Mouse (Mus musculus) large intestine, adult 2 months (tissue): ENCODE measurements around the gene Calm5. TPM values are rescaled to one million over a fixed set of nuclear protein-coding genes. Genes with fewer than 3 reads are reported as not detected.
"Not testable (repeated sequence)": the region's sequence is repeated elsewhere in the genome, so short reads cannot be mapped to it uniquely, and the experiment has no call there.

Experiments
- DNase-seq: peaks from one replicate; pipeline ENCODE4 v3.0.0-alpha.2; 2012; ENCODE audit warnings: low read depth, low spot score
- WGBS: fragments of 180-500 bp; shearing (Covaris S2); methylation state at CpG from one replicate; pipeline ENCODE4 v1.1.7; 2018; 5-methylcytosine and 5-hydroxymethylcytosine counted together
- polyA plus RNA-seq: library from polyadenylated mRNA; depleted of rRNA; stranded (reverse); fragments of >200 nt; gene quantifications from 2 replicates; pipeline ENCODE4 v1.2.3, GENCODE M21; 2012

Gene Calm5
- polyA plus RNA-seq, 1 experiment, result not detected

DNA sequence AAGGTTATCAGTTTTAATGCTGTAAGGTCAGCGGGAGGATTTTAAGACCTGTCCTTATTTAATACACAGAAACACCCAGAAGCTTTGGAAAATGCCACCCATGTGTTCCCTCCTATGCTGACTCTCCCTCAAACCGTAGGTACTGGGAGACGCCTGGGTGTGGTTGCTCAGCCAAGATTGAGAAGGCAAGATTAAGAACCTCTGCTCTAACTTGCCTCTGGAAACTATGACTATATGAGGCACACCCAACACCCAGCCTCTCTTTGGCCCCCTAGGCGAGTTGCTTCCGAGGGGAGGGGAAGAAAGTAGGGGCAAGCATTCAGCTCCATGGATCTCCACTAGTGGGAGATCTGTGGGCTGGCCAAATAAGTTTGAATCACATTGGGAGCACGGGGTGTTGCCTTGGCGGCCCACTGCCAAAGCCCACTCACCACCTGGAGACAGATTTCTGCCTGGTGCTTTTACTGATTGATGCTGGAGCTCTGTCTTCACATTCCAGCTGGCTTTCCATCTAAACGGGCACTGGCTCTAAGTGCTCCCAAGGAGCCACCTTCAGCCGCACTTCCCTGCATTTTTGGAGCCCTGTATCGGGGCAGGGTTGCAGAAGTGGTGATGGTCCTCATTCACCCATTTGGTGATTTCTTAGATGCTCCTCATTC lies 9.1 kb downstream of the Calm5 start:
- WGBS, result 89% methylated on average over 10 of the region's 10 CpGs
- no peak for DNase-seq

DNA sequence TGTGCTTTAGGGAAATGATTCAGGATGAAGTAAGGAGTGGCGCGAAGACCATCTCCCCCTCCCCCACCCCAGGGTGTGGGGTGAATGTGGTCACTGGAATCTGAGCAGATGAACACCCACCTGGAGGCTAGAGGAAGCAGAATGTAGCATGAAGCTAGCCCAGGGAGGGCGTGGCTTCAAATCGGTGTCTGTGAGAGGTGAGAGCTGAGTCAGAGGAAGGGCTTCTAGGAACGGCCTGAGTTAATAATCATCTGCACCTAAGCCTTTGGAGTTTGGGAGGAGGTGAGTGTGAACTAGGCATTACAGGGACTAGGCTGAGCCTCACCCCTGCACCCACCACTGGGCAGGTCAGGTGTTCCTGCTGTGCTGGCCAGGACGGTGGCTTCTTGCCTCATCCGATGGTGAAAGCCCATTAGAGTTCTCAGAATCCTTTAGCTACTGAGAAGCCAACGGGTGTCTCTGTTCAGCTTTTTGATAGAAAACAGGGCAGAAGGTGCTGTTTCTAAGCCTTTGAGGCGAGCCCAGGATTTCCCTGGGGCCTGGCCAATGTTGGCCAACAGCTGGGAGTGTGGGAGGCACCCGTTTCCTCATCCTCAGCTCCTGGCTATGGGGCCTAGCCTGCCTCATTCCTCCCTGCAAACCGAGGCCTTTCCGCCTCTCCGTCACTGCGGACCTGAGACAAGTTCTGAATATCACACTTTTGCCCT lies 11.8 kb downstream of the Calm5 start:
- 43% methylated on average over 14 of the region's 14 CpGs for WGBS
- DNase-seq, result no peak

DNA sequence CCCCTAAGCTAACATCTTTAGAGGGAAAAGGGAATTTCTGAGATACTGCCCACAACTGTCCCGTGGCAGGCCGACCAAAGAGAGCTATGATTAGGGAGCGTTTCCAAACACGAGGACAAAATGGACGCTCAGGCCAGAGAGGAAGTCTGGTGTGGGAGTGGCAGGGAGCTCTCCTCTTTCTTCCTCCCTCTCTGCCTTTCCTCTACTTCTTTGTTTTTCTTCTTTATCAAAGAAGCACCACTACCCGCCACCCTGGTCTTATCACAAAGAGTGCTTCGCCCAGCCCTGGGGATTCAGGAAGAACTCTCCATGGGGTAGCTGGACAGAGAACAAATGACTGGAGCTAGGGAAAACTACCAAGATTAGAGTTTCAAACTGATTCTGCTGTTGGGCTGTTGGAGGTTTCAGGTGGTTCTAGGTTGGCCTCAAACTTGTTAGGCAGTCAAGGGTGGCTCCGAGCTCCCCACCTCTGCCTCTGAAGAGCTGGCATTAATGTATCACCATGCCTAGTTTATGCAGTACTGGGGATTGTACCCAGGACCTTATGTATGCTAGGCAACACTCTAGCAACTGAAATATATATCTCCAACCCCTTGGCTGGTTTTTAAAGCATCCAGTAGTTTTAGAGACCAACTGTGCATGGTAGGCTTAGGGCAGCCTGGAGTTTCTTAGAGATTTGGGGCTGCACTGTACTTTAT lies 12.5 kb downstream of the Calm5 start:
- no peak for DNase-seq
- 82% methylated on average over 8 of the region's 8 CpGs for WGBS

DNA sequence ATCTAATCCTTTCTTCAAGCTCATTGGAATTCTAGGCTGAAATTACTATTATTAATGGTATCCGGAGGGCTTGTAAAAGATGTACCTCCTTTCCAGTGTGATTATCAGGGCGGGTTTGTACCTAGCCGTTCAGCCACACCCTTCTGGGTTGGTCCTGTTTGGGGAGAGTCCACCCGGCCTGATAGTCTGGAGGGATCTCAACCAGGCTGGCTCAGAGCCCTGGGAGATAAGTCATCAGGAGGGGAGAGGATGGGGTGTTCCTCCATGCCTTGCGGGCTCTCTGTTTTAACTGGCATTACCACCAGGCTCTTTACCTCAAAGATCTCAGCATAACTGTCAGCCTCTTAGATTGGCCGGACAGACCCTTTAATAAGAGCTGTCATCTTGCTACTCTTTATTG lies 13.2 kb downstream of the Calm5 start:
- no peak for DNase-seq
- 46% methylated on average over 6 of the region's 6 CpGs for WGBS

DNA sequence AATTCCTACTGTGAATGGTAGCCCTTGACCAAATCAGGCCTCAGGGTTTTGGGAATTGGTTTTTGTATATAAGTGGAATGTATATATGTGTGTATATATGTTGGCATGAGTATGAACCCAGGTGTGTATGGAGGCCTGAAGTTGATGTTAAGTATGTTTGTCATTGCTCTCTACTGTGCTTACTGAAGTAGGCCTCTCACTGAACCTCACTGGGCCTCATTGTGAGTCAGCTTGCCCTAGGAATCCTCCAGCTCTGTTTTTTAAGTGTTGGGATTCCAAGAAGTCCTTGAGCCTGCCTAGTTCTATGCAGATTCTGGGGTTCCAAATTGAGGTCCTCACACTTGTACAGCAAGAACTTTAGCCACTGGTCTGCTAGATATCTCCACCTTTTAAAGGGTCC lies 15.9 kb downstream of the Calm5 start:
- no peak for DNase-seq

DNA sequence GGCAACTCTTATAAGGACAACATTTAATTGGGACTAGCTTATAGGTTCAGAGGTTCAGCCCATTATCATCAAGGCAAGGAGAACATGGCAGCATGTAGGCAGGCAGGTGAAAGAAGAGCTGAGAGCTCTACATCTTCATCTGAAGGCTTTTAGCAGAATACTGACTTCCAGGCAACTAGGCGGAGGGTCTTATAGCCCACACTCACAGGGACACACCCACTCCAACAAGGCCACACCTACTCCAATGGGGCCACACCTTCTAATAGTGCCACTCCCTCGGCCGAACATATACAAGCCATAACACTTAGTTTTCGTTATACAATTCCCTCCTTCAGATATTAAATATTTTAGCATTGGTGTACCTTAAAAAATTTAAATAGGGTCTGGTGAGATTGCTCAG lies 18.9 kb downstream of the Calm5 start:
- DNase-seq, result no peak
- WGBS, result 88% methylated on average over 4 of the region's 4 CpGs

DNA sequence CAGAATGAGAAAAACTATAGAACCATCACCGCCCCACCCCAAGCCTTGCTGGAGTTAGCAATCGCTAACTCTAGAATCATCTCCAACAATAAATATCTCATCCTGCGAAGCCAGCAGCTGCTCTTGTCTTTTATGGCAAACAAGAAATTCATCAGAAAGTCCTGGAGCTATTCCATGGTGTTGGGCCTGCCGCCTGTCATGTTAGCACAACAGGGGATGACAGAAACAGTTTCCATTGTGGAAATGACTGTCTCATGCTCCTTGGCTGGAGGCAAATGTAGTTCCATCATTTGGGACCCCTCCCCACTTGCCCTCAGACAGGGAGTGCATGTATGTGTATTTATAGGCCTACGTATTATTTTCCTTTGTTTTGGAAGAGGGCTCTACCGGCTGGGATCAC lies 22.5 kb downstream of the Calm5 start:
- 67% methylated on average over 6 of the region's 6 CpGs for WGBS
- no peak for DNase-seq

DNA sequence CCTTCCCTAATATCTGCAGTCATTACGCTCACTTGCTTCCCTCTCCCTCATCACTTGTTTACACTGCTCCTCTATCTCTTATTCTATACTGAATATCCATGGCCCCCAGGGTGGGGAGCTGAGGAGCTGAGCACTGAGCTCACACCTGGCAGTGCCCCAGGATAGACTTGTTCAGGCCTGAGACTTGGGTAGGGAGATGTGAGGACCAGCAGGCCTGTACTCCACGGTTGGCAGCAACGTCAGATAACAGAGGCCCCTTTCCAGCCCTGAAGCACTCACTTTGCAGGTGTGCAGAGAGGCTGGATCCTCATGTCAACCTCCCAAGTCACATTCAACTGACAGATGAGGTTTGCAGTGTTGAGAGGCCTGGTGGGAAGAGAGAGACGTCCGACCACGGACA lies 23.2 kb downstream of the Calm5 start:
- no peak for DNase-seq
- whole genome bisulfite sequencing, result 80% methylated on average over 6 of the region's 6 CpGs

DNA sequence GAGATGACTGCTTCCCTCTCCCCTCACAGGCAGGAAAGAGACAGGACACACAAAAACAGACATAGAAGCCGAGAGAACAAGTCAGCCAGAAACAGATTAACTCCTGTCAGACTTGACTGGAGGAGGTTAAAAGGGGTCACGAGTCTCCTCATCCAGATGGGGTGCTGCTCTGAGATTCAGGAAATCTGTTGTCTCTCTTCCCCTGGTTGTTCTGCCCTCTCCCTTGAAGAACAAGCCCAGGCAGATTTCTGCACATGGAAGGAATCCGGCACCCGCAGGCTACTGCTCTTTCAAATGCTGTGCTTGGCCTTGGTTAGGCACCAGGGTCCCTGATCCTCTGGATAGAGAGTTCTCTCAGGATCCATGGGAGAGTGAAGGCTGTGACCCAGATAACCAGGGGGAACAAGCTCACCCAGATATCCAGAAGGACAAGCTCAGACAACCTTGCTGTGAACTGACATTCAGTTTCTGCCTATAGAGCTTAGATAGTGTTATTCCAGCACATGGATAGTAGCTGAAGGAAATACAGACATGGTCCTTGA lies 23.8 kb downstream of the Calm5 start:
- no peak for DNase-seq
- WGBS, result 75% methylated on average over 4 of the region's 4 CpGs

DNA sequence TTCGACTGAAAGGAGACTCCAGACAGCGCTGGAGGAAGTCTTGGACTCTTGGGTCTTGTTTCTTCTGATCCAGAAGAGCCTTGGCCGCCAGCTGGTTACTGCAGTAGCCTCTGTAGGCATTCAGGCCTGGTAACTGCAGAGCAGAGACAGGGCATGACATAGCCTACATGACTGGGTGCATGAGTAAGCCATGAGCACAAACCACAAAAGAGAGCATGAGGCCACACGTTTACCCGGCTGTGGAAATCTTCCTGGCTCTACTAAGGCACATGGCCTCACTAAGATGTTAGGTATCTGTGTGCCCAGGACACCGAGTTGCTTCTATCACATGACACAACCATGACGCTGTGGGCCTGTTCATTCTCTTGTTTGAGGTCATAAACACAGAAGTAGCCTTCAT lies 32.7 kb downstream of the Calm5 start:
- WGBS, result 84% methylated on average over 7 of the region's 7 CpGs
- DNase-seq, result no peak

DNA sequence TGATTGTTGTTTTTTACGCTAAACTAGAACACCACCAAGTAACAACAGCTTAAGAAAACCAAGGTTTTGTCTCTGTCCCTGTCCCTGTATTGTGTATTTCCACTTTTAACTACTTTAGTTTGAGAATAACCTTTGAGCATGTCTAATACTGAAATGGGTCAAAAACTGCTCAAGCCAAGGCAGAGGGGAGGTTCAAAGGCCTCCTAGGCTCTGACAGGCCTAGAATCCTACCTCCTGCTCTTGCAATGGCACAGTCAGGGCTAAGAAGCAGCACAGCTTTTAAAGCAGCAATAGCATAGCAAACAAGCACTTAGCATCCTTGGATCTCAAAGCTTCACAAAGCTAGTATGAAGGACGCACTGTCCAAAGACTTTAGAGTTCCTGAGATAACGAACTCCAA lies 35.1 kb downstream of the Calm5 start:
- 81% methylated on average over 3 of the region's 3 CpGs for WGBS
- no peak for DNase-seq

DNA sequence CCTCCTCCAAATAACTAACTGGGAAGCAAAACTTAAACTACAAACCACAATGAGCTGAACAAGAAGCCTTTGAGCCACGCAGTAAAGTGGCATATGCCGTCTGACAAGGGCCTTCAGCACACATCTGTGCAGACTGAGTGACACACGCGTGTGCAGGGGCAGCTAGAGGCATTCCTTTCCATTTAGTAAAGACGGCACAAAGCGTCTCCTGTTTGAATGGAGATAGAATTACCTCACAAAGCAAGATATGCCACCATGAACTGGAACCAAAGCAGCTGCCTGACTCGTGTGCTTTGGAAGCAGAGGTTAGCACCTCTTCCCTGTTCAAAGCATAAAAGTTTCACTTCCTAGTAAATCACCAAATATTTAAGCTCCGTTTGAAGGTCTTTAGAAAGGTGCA lies 36.1 kb downstream of the Calm5 start:
- 16% methylated on average over 8 of the region's 8 CpGs for WGBS
- no peak for DNase-seq

DNA sequence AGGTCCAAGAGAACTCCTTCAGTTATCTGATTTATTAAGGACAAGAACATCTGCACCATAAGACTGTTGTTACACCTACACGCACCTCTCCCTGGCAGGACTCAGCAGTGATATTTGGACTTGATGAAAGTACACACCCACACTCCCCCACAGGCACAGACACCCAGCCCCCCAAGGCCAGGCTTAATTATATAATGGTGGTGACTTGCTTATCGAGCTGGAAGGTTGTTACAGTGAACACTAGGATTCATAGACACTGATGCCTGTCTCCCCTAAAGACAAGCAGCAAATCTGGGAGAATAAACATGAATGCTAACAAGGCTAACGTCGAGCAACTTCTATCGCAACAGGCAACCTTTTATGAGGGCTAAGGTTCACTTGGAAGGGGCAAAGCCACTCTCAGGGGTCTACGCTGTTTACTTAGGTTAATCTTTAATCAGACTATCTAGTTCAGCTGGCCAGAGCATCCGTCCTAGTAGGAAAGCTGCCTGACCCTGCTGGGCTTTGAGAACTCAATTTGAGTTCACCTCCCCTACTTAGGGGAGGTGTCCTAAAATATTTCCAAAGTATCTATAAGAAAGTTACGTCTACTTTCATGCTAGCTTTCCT lies 37.6 kb downstream of the Calm5 start:
- no peak for DNase-seq
- WGBS, result 23% methylated on average over 8 of the region's 8 CpGs

DNA sequence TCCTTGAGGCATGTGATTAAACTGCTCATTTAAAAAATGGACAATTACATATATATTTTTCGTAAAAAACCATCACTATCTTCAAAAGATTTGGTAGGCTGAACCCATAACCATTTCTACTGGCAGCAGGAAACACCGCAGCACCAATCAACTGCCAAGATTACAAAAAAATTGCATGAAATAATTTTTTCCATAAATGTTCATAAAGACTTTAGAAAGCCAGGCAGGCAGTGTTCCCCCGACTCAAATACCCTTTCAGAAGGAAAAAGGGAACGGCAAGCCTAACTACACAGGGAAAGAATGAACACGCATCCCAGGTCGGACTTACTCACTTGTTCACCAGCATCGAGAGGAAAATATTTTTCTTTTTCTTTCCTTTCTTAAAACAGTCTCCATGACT lies 38.6 kb downstream of the Calm5 start:
- WGBS, result 8% methylated on average over 7 of the region's 7 CpGs
- no peak for DNase-seq

DNA sequence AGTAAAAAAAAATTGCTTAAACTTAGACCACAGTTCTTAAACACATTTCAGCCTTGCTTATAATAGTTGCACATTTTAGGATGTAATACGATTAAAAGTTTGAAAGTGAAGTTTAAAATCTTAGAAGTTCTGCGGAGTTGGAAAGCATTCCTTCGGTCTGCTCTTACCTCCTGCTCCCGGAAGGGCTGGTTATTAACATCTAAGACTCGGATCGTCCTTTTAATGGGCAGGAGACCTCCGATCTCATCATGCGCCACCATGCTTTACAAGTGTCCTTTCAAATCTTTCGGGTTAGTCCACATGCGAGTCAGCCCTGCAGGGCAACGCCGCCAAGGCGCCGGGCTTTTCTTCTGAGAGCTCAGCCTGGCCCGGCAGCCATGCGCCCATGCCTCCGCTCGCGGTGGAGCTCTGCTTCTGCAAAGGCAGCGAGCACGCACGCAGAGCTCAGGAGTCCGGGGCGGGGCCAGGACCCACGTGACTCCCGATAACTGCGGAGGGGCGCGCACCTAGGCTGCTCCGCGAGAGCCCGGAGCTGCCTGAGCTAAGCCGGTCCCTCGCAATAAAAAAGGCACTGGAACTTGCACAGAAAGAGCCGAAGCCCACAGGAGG lies 39.3 kb downstream of the Calm5 start:
- WGBS, result under 1% methylated on average over 35 of the region's 35 CpGs
- no peak for DNase-seq

DNA sequence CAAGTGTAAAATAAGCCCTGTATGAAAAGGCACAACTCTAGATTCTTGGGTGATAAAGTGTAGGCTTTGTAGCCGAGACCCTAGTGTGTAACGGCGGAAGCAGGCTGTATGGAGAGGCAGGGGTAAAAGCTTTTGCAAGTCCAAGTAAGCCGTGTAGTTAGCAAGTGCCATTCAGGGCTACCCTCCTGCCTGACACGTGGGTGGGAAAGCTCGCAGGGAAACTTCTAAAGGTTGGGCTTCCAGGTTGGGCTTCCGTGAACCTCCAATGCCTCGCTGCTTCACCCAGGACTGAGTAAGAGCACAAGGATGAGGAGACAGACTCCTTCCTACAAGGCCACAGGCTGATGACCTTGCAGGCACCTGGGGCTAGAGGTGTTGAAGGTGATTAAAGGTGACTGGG lies 40.6 kb downstream of the Calm5 start:
- DNase-seq, result no peak
- WGBS, result 62% methylated on average over 8 of the region's 8 CpGs

DNA sequence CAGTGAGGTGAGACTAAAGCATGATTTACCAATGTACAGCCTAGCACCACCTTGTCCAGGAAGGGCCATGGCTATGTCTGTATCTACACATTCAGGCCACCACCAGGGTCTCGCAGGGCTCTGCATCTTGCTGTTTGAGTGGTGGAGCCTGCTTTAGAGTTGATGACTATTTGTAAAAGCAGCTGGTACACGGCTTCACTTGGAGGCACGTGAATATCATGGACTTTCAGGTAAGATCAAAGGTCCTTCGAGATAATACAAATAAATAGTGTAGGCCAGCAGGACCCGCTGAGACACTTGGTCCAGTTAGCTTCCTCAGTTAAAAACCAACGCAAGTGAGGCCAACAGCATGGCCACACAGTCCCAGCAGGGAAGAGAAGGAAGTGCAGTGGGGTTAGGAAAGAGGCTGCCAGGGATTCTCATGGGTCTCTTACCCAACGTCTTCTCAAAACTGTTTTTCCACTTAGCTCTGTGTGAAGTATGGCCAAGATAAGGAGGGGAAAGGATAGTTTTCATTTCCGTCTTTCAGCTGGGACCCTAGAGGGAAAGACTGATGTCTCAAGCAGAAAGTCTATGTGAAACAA lies 41.5 kb downstream of the Calm5 start:
- 40% methylated on average over 8 of the region's 8 CpGs for WGBS
- no peak for DNase-seq

DNA sequence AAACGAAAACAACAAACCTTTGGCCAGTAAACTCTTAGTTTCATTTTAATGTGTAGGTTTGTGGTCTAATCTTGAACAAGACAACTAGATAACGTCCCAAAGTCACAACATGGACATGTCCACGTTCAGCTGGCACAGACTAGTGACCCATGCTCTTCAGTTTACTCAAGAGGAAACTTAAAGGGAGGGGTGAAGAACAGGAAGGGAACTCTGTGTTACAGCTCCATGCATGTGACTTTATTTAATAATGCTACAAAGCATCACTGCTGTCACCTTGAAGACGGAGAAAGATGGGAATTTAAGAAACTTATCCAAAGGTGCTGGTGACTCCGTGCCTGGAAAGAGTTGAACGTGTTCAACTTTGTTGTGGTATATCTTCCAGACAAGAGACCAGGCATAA lies 42.1 kb downstream of the Calm5 start:
- DNase-seq, result no peak
- WGBS, result 65% methylated on average over 6 of the region's 6 CpGs

DNA sequence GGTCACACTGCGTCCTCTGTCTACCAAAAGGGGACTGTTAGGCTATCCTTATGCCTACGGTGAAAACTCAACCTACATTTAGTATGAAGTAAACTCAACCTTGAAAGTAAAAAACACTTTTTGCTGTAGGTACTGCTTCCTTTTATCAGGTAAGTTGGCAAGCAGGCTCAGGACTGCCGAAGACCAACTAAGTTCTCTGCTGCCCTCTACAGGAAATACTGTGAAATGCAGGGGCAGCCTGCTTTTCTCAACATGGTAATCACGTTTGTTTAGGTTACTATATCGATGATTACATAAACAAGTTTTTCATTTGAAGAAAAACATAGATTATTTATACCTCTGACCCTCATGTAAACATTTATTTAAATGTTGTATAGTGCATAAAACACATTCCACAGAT lies 42.9 kb downstream of the Calm5 start:
- no peak for DNase-seq
- 22% methylated on average over 5 of the region's 5 CpGs for WGBS

DNA sequence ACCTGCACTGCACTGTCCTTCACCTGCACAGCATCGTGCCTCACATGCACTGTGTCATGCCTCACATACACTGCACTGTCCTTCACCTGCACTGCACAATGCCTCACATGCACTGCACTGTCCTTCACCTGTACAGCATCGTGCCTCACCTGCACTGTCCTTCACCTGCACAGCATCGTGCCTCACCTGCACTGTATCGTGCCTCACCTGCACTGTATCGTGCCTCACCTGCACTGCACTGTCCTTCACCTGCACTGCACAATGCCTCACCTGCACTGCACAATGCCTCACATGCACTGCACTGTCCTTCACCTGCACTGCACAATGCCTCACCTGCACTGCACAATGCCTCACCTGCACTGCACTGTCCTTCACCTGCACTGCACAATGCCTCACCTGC lies 44.2 kb downstream of the Calm5 start:
- 98% methylated on average over 5 of the region's 5 CpGs for WGBS
- not testable (repeated sequence) for DNase-seq
